8 mouse cellular contexts compared by ENCODE assay signal in the genomic region with DNA sequence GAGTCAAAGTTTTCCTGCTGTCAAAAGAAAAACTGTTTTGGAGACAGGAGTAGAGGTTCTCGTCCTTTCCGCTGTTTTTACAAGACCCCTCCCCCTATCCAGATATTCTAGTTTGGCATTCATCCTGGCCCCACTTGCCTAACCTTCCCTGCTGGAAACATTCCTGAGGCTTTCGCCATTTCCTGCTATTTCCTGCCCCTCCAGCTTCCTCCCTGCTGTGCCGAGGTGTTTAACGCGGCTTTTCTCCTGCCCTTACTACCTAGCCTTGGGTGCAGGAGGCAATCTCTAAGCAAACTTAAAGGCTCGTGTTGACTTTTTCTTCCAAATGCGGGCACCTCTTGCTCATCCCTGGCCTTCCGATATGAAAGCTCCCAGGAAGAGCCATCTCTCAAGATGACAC. TPM values are rescaled to one million over a fixed set of nuclear protein-coding genes. Genes with fewer than 3 reads are reported as not detected.
DNase-seq lines count a peak whose midpoint lies in the region; ATAC-seq and TF ChIP-seq lines count a peak whose summit lies in the region.

No protein-coding gene starts in this region.

- intact Hi-C loops in heart, postnatal 25 days (cut with DNase I) = no loop called here

- H3K36me3 ChIP-seq in embryonic facial prominence, embryonic 14.5 days (ENCODE audit: control insufficient read depth, insufficient read depth, low read length) = peaks cover 30% of the 10 kb centered on the region
- H3K36me3 ChIP-seq in limb, embryonic 10.5 days = peaks cover 46% of the 10 kb centered on the region
- H3K36me3 ChIP-seq in midbrain, embryonic 12.5 days = peaks cover 21% of the 10 kb centered on the region
- peaks cover 12% of the 10 kb centered on the region for H3K36me3 ChIP-seq in thymus, adult 2 months (ENCODE audit: control insufficient read depth, insufficient read depth, low read length)

- no peak for DNase-seq in layer of hippocampus, adult 2 months (ENCODE audit: low spot score in 2 of 2)
- DNase-seq in layer of hippocampus, postnatal 10 days (ENCODE audit: low spot score in 2 of 2) = no peak
- peak; percentile 87 for DNase-seq in embryonic facial prominence, embryonic 14.5 days (ENCODE audit: low spot score)
- DNase-seq in heart, postnatal 25 days (ENCODE audit: low spot score) = peak; percentile 65
- DNase-seq in limb, embryonic 10.5 days (ENCODE audit: low spot score) = peak; percentile 62
- DNase-seq in thymus, postnatal 14 days = no peak
- no peak for DNase-seq in thymus, adult 2 months

- H3K4me2 ChIP-seq in embryonic facial prominence, embryonic 14.5 days (ENCODE audit: low read depth, low read length) = peak overlapping the region; percentile 88
- peak overlapping the region; percentile 94 for H3K4me2 ChIP-seq in midbrain, embryonic 12.5 days (replicated peaks)

- peaks cover 33% of the 10 kb centered on the region for H3K4me1 ChIP-seq in embryonic facial prominence, embryonic 14.5 days (ENCODE audit: control insufficient read depth, insufficient read depth, low read length)
- peaks cover 50% of the 10 kb centered on the region for H3K4me1 ChIP-seq in limb, embryonic 10.5 days
- H3K4me1 ChIP-seq in midbrain, embryonic 12.5 days = peaks cover 42% of the 10 kb centered on the region
- H3K4me1 ChIP-seq in thymus, adult 2 months (replicated peaks; ENCODE audit: control insufficient read depth, insufficient read depth, low read length) = peaks cover 9% of the 10 kb centered on the region

- no peaks in the 10 kb centered on the region for H3K27me3 ChIP-seq in embryonic facial prominence, embryonic 14.5 days (replicated peaks; ENCODE audit: control insufficient read depth, insufficient read depth, low read length)
- no peaks in the 10 kb centered on the region for H3K27me3 ChIP-seq in limb, embryonic 10.5 days (ENCODE audit: low read depth, poor library complexity, severe bottlenecking)
- H3K27me3 ChIP-seq in midbrain, embryonic 12.5 days = no peaks in the 10 kb centered on the region
- H3K27me3 ChIP-seq in thymus, adult 2 months (ENCODE audit: control insufficient read depth, insufficient read depth, low read length) = no peaks in the 10 kb centered on the region

- no peak for TF ChIP-seq CTCF in layer of hippocampus, adult 2 months (conservative IDR thresholded peaks at IDR 0.05)
- no peak for TF ChIP-seq CTCF in thymus, adult 2 months (IDR thresholded peaks at IDR 0.05; ENCODE audit: borderline replicate concordance, control insufficient read depth, extremely low read depth, insufficient read depth, low read length, poor library complexity)

- TF ChIP-seq POLR2A in thymus, adult 2 months (IDR thresholded peaks at IDR 0.05; ENCODE audit: control insufficient read depth, extremely low read depth, insufficient read depth, low read length, poor library complexity) = no peak

- no peak for ATAC-seq in embryonic facial prominence, embryonic 14.5 days (ENCODE audit: low read depth)
- no peak for ATAC-seq in midbrain, embryonic 12.5 days (ENCODE audit: low FRiP score, low read depth)

- H3K9ac ChIP-seq in embryonic facial prominence, embryonic 14.5 days (ENCODE audit: low read depth, low read length) = peak overlapping the region; percentile 67
- peak overlapping the region; percentile 71 for H3K9ac ChIP-seq in midbrain, embryonic 12.5 days (replicated peaks)

- peak overlapping the region; percentile 87 for H3K27ac ChIP-seq in layer of hippocampus, adult 2 months
- peak overlapping the region; percentile 98 for H3K27ac ChIP-seq in embryonic facial prominence, embryonic 14.5 days (replicated peaks; ENCODE audit: low read depth, low read length)
- peak overlapping the region; percentile 88 for H3K27ac ChIP-seq in limb, embryonic 10.5 days
- H3K27ac ChIP-seq in midbrain, embryonic 12.5 days (replicated peaks) = peak overlapping the region; percentile 87
- no peak overlapping the region for H3K27ac ChIP-seq in thymus, adult 2 months (ENCODE audit: control insufficient read depth, insufficient read depth, low read length)

- no peaks in the 10 kb centered on the region for H3K9me3 ChIP-seq in embryonic facial prominence, embryonic 14.5 days (ENCODE audit: control insufficient read depth, low read length)
- H3K9me3 ChIP-seq in limb, embryonic 10.5 days (replicated peaks) = no peaks in the 10 kb centered on the region
- H3K9me3 ChIP-seq in midbrain, embryonic 12.5 days = no peaks in the 10 kb centered on the region

- peak overlapping the region; percentile 82 for H3K4me3 ChIP-seq in layer of hippocampus, adult 2 months
- H3K4me3 ChIP-seq in embryonic facial prominence, embryonic 14.5 days (ENCODE audit: low read depth, low read length) = peak overlapping the region; percentile 55
- peak overlapping the region; percentile 73 for H3K4me3 ChIP-seq in limb, embryonic 10.5 days
- H3K4me3 ChIP-seq in midbrain, embryonic 12.5 days = peak overlapping the region; percentile 65
- H3K4me3 ChIP-seq in thymus, adult 2 months (ENCODE audit: control insufficient read depth, insufficient read depth, low read length) = no peak overlapping the region; the same call in 1 of the 2 replicates

- 2% methylated on average over 9 of the region's 9 CpGs for WGBS in embryonic facial prominence, embryonic 14.5 days
- WGBS in limb, embryonic 10.5 days = 2% methylated on average over 9 of the region's 9 CpGs
- 5% methylated on average over 9 of the region's 9 CpGs for WGBS in midbrain, embryonic 12.5 days
- 44% methylated on average over 9 of the region's 9 CpGs for WGBS in thymus, adult 2 months

RNA-seq across cellular contexts. Expression of gene Shc1, which starts 1.3 kb away (rescaled TPM):
- 10 to 100 TPM; 12.2 to 14.3 TPM for total RNA-seq in layer of hippocampus, adult 2 months (2021)
- total RNA-seq in layer of hippocampus, postnatal 10 days (2021) = 10 to 100 TPM; 14.7 to 15.1 TPM
- 74.0 and 75.2 TPM in 2 replicates for polyA plus RNA-seq in embryonic facial prominence, embryonic 14.5 days (2014; fragmentation: Nextera tagmentation; extraction: Ambion mirVana)
- 10 to 100 TPM; 35.7 to 35.8 TPM for total RNA-seq in heart, postnatal 25 days (2021)
- 82.6 and 96.2 TPM in 2 replicates for polyA plus RNA-seq in limb, embryonic 10.5 days (2016; fragmentation: Nextera tagmentation; extraction: Ambion mirVana)
- 33.0 and 43.5 TPM in 2 replicates for polyA plus RNA-seq in midbrain, embryonic 12.5 days (2016; fragmentation: Nextera tagmentation; extraction: Ambion mirVana)
- 89.9 and 92.1 TPM in 2 replicates for polyA plus RNA-seq in thymus, adult 2 months (2012; rRNA removed)

RNA-seq across cellular contexts. Expression of gene Cks1b, which starts 1.4 kb away (rescaled TPM):
- 1 to 10 TPM; 1.4 to 2.7 TPM for total RNA-seq in layer of hippocampus, adult 2 months (2021)
- total RNA-seq in layer of hippocampus, postnatal 10 days (2021) = 10 to 100 TPM in 1 of 2 experiments, 1 to 10 TPM in 1; 9.8 to 10.9 TPM
- 380 and 425 TPM in 2 replicates for polyA plus RNA-seq in embryonic facial prominence, embryonic 14.5 days (2014; fragmentation: Nextera tagmentation; extraction: Ambion mirVana)
- total RNA-seq in heart, postnatal 25 days (2021) = 1 to 10 TPM; 4.1 to 4.7 TPM
- 898 and 922 TPM in 2 replicates for polyA plus RNA-seq in limb, embryonic 10.5 days (2016; fragmentation: Nextera tagmentation; extraction: Ambion mirVana)
- 291 and 306 TPM in 2 replicates for polyA plus RNA-seq in midbrain, embryonic 12.5 days (2016; fragmentation: Nextera tagmentation; extraction: Ambion mirVana)
- 104 TPM in 2 replicates for polyA plus RNA-seq in thymus, adult 2 months (2012; rRNA removed)

RNA-seq across cellular contexts. Expression of gene Flad1, which starts 7.9 kb away (rescaled TPM):
- total RNA-seq in layer of hippocampus, adult 2 months (2021) = 10 to 100 TPM; 37.2 to 39.8 TPM
- 10 to 100 TPM; 28.8 to 33.6 TPM for total RNA-seq in layer of hippocampus, postnatal 10 days (2021)
- polyA plus RNA-seq in embryonic facial prominence, embryonic 14.5 days (2014; fragmentation: Nextera tagmentation; extraction: Ambion mirVana) = 24.2 and 24.8 TPM in 2 replicates
- total RNA-seq in heart, postnatal 25 days (2021) = 10 to 100 TPM; 57.5 to 60.8 TPM
- 22.2 and 26.1 TPM in 2 replicates for polyA plus RNA-seq in limb, embryonic 10.5 days (2016; fragmentation: Nextera tagmentation; extraction: Ambion mirVana)
- polyA plus RNA-seq in midbrain, embryonic 12.5 days (2016; fragmentation: Nextera tagmentation; extraction: Ambion mirVana) = 34.4 and 34.7 TPM in 2 replicates
- 57.0 and 58.3 TPM in 2 replicates for polyA plus RNA-seq in thymus, adult 2 months (2012; rRNA removed)

RNA-seq across cellular contexts. Expression of gene Pygo2, which starts 10.4 kb away (rescaled TPM):
- 10 to 100 TPM; 55.5 to 61.9 TPM for total RNA-seq in layer of hippocampus, adult 2 months (2021)
- total RNA-seq in layer of hippocampus, postnatal 10 days (2021) = 10 to 100 TPM; 48.5 to 52.3 TPM
- 49.2 and 51.6 TPM in 2 replicates for polyA plus RNA-seq in embryonic facial prominence, embryonic 14.5 days (2014; fragmentation: Nextera tagmentation; extraction: Ambion mirVana)
- total RNA-seq in heart, postnatal 25 days (2021) = 10 to 100 TPM; 13.5 to 18.0 TPM
- polyA plus RNA-seq in limb, embryonic 10.5 days (2016; fragmentation: Nextera tagmentation; extraction: Ambion mirVana) = 50.7 and 53.5 TPM in 2 replicates
- 52.5 and 58.3 TPM in 2 replicates for polyA plus RNA-seq in midbrain, embryonic 12.5 days (2016; fragmentation: Nextera tagmentation; extraction: Ambion mirVana)
- polyA plus RNA-seq in thymus, adult 2 months (2012; rRNA removed) = 82.3 and 133 TPM in 2 replicates

RNA-seq across cellular contexts. Expression of gene Pbxip1, which starts 16.9 kb away (rescaled TPM):
- total RNA-seq in layer of hippocampus, adult 2 months (2021) = 10 to 100 TPM; 38.9 to 41.8 TPM
- total RNA-seq in layer of hippocampus, postnatal 10 days (2021) = 10 to 100 TPM; 43.3 to 45.2 TPM
- 24.1 and 25.9 TPM in 2 replicates for polyA plus RNA-seq in embryonic facial prominence, embryonic 14.5 days (2014; fragmentation: Nextera tagmentation; extraction: Ambion mirVana)
- 10 to 100 TPM; 49.2 to 56.9 TPM for total RNA-seq in heart, postnatal 25 days (2021)
- polyA plus RNA-seq in limb, embryonic 10.5 days (2016; fragmentation: Nextera tagmentation; extraction: Ambion mirVana) = 13.0 and 19.2 TPM in 2 replicates
- polyA plus RNA-seq in midbrain, embryonic 12.5 days (2016; fragmentation: Nextera tagmentation; extraction: Ambion mirVana) = 16.1 and 17.9 TPM in 2 replicates
- 36.5 and 41.6 TPM in 2 replicates for polyA plus RNA-seq in thymus, adult 2 months (2012; rRNA removed)

Comparison
In these comparisons a context has a peak if more than half of its experiments do, and no peak if none do; other contexts are left out.
1. DNase-seq: peak in embryonic facial prominence, embryonic 14.5 days (single experiment), heart, postnatal 25 days (single experiment) and limb, embryonic 10.5 days (single experiment); none in layer of hippocampus, adult 2 months (0 of 2), layer of hippocampus, postnatal 10 days (0 of 2), thymus, postnatal 14 days (single experiment) and thymus, adult 2 months (single experiment).